Mouse (Mus musculus) CH12.LX (cell line): Measurements from ENCODE around the gene Rpn2.

Experiments
- CHD2 ChIP-seq: IDR thresholded peaks from 2 replicates; pipeline ENCODE4 v1.6.1; 2011; ENCODE audit warnings: low read length, improper control_type of control experiment
- CTCF ChIP-seq, 2 experiments: IDR thresholded peaks in 1 of 2; conservative IDR thresholded peaks in 1 of 2; 2 replicates each; pipeline ENCODE4 v1.5.1; 2011 to 2012; ENCODE audit warnings: low read depth in 2 of 2, low read length in 2 of 2, improper control_type of control experiment in 1 of 2, inconsistent platforms in 1 of 2, mild to moderate bottlenecking in 1 of 2, moderate library complexity in 1 of 2
- EP300 ChIP-seq: IDR thresholded peaks from 2 replicates; pipeline ENCODE4 v1.6.1; 2011; ENCODE audit warnings: low read length, improper control_type of control experiment
- ETS1 ChIP-seq: conservative IDR thresholded peaks from 2 replicates; pipeline ENCODE4 v1.6.1; 2012; ENCODE audit warnings: low read depth, mild to moderate bottlenecking, inconsistent platforms, low read length, improper control_type of control experiment, moderate library complexity
- HCFC1 ChIP-seq: IDR thresholded peaks from 2 replicates; pipeline ENCODE4 v1.6.1; 2012; ENCODE audit warnings: low read depth, mild to moderate bottlenecking, inconsistent platforms, low read length, improper control_type of control experiment
- JUN ChIP-seq: IDR thresholded peaks from 2 replicates; pipeline ENCODE4 v1.6.1; 2011; ENCODE audit warnings: low read depth, mild to moderate bottlenecking, low read length, improper control_type of control experiment, moderate library complexity; ENCODE audit not compliant: insufficient read depth
- MAZ ChIP-seq: IDR thresholded peaks from 2 replicates; pipeline ENCODE4 v1.6.1; 2012; ENCODE audit warnings: low read depth, mild to moderate bottlenecking, inconsistent platforms, low read length, improper control_type of control experiment, moderate library complexity
- MXI1 ChIP-seq: IDR thresholded peaks from 2 replicates; pipeline ENCODE4 v1.6.1; 2011; ENCODE audit warnings: mild to moderate bottlenecking, low read depth, low read length, improper control_type of control experiment
- MYC ChIP-seq: IDR thresholded peaks from 2 replicates; pipeline ENCODE4 v1.6.1; 2011; ENCODE audit warnings: low read depth, mild to moderate bottlenecking, improper control_type of control experiment, low read length
- POLR2A ChIP-seq: IDR thresholded peaks from 2 replicates; pipeline ENCODE4 v1.6.1; 2011; ENCODE audit warnings: low read depth, mild to moderate bottlenecking, improper control_type of control experiment, low read length
- POLR2AphosphoS2 ChIP-seq: IDR thresholded peaks from 2 replicates; pipeline ENCODE4 v1.6.1; 2011; ENCODE audit warnings: low read depth, low read length, improper control_type of control experiment
- USF2 ChIP-seq: conservative IDR thresholded peaks from 2 replicates; pipeline ENCODE4 v1.6.1; 2011; ENCODE audit warnings: low read depth, low read length, improper control_type of control experiment
- ZC3H11A ChIP-seq: IDR thresholded peaks from 2 replicates; pipeline ENCODE4 v1.6.1; 2012; ENCODE audit warnings: low read depth, mild to moderate bottlenecking, inconsistent platforms, low read length, improper control_type of control experiment

DNA sequence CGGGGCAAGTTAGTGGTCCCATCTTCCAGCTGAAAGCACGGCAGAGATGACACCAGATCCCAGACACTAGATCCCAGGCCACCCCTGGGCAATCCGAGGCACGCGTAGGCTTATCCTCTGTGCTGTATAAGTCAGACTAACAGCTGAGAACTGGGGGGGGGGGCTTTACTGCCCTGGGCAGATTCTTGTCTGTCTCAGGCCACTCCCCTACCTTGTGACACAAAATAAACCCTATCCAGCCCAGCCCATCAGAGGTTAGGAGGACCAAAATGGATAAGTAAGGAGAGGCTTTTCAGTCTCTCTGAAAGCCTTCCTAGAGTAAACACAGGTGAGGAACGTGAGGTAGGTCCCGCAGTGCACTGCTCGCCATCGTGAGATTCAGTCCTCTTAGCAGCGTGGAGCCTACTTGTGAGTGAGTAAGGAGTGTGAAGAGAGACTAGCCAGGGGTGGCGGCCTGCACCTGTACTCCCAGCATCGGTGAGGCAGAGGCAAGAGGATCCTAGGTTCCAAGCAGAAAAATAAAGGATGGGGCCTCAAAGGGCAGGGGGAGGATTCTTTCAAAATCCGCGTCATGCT, 37.6 kb downstream of the Rpn2 start:
- TF ChIP-seq EP300 (no peak), MAZ (no peak), POLR2A (no peak), CTCF (conservative IDR thresholded peaks at IDR 0.05 in 1 of 2, IDR thresholded peaks at IDR 0.05 in 1 of 2; ENCODE audit: low read depth in 2 of 2, low read length in 2 of 2) (no peak), MXI1 (no peak), CHD2 (no peak), MYC (no peak), ZC3H11A (no peak), POLR2AphosphoS2 (no peak), HCFC1 (no peak), USF2 (no peak), ETS1 (no peak), JUN (no peak)
